Mouse (Mus musculus) CH12.LX (cell line): ENCODE measurements around the gene Kdm4d. TPM values are rescaled to one million over a fixed set of nuclear protein-coding genes. Genes with fewer than 3 reads are reported as not detected.

Experiments used
- DNase-seq: peaks from one replicate; pipeline ENCODE4 v3.0.0-alpha.2; 2013; ENCODE audit errors: extremely low read depth
- H3K27ac ChIP-seq: 2 replicates; pipeline ENCODE4 v1.5.1; 2012; ENCODE audit warnings: low read depth, mild to moderate bottlenecking, control low read depth, moderate library complexity; ENCODE audit not compliant: insufficient read depth
- H3K27me3 ChIP-seq: replicated peaks from 2 replicates; pipeline ENCODE3; 2012; ENCODE audit warnings: inconsistent platforms
- H3K36me3 ChIP-seq, 2 experiments: replicated peaks in 1 of 2; 2 replicates each; pipeline versions ENCODE3 to v1.6.1; 2012; ENCODE audit warnings: inconsistent platforms in 1 of 2, low read length in 1 of 2, mild to moderate bottlenecking in 1 of 2, mixed read lengths in 1 of 2, moderate library complexity in 1 of 2; ENCODE audit not compliant: control insufficient read depth in 1 of 2, insufficient read depth in 1 of 2
- H3K4me1 ChIP-seq, 2 experiments: 2 replicates each; pipeline ENCODE4 v1.6.1; 2012; ENCODE audit warnings: inconsistent platforms in 1 of 2, moderate library complexity in 1 of 2; ENCODE audit not compliant: insufficient read depth in 2 of 2, control insufficient read depth in 1 of 2
- H3K4me2 ChIP-seq: 2 replicates; pipeline ENCODE4 v1.6.1; 2012; ENCODE audit warnings: low read depth, mild to moderate bottlenecking, control low read depth; ENCODE audit not compliant: poor library complexity, insufficient read depth, severe bottlenecking
- H3K4me3 ChIP-seq, 3 experiments: fragments of 150-350 bp in 1 of 3; sonication (generic) in 1 of 3; replicated peaks in 1 of 3; 2 replicates each; pipeline versions ENCODE3 to v1.5.1; 2011 to 2012; ENCODE audit warnings: low read depth in 2 of 3, low read length in 2 of 3, mild to moderate bottlenecking in 2 of 3, moderate library complexity in 2 of 3, control low read depth in 1 of 3, improper control_type of control experiment in 1 of 3, inconsistent platforms in 1 of 3, mixed read lengths in 1 of 3; ENCODE audit not compliant: poor library complexity in 1 of 3
- H3K79me2 ChIP-seq: replicated peaks from 2 replicates; pipeline ENCODE4 v1.6.1; 2012; ENCODE audit warnings: mild to moderate bottlenecking, moderate library complexity; ENCODE audit not compliant: control insufficient read depth, poor library complexity, insufficient read depth, severe bottlenecking; ENCODE audit errors: extremely low read depth
- H3K9ac ChIP-seq: 2 replicates; pipeline ENCODE4 v1.6.1; 2012; ENCODE audit warnings: low read depth, mild to moderate bottlenecking, control low read depth, moderate library complexity; ENCODE audit not compliant: insufficient read depth
- H3K9me3 ChIP-seq: replicated peaks from 2 replicates; pipeline ENCODE3; 2012; ENCODE audit warnings: low read length, inconsistent platforms, mixed read lengths
- BHLHE40 ChIP-seq: IDR thresholded peaks from 2 replicates; pipeline ENCODE4 v1.6.1; 2011; ENCODE audit warnings: mild to moderate bottlenecking, low read depth, low read length, improper control_type of control experiment
- E2F4 ChIP-seq: IDR thresholded peaks from 2 replicates; pipeline ENCODE4 v1.6.1; 2011; ENCODE audit warnings: low read depth, low read length, improper control_type of control experiment; ENCODE audit not compliant: insufficient replicate concordance
- EP300 ChIP-seq: IDR thresholded peaks from 2 replicates; pipeline ENCODE4 v1.6.1; 2011; ENCODE audit warnings: low read length, improper control_type of control experiment
- ETS1 ChIP-seq: conservative IDR thresholded peaks from 2 replicates; pipeline ENCODE4 v1.6.1; 2012; ENCODE audit warnings: low read depth, mild to moderate bottlenecking, inconsistent platforms, low read length, improper control_type of control experiment, moderate library complexity
- HCFC1 ChIP-seq: IDR thresholded peaks from 2 replicates; pipeline ENCODE4 v1.6.1; 2012; ENCODE audit warnings: low read depth, mild to moderate bottlenecking, inconsistent platforms, low read length, improper control_type of control experiment
- JUN ChIP-seq: IDR thresholded peaks from 2 replicates; pipeline ENCODE4 v1.6.1; 2011; ENCODE audit warnings: low read depth, mild to moderate bottlenecking, low read length, improper control_type of control experiment, moderate library complexity; ENCODE audit not compliant: insufficient read depth
- JUND ChIP-seq: conservative IDR thresholded peaks from 2 replicates; pipeline ENCODE4 v1.6.1; 2011; ENCODE audit warnings: low read depth, low read length, improper control_type of control experiment
- MAZ ChIP-seq: IDR thresholded peaks from 2 replicates; pipeline ENCODE4 v1.6.1; 2012; ENCODE audit warnings: low read depth, mild to moderate bottlenecking, inconsistent platforms, low read length, improper control_type of control experiment, moderate library complexity
- MYC ChIP-seq: IDR thresholded peaks from 2 replicates; pipeline ENCODE4 v1.6.1; 2011; ENCODE audit warnings: low read depth, mild to moderate bottlenecking, improper control_type of control experiment, low read length
- NRF1 ChIP-seq: IDR thresholded peaks from 2 replicates; pipeline ENCODE4 v1.6.1; 2014; ENCODE audit warnings: low read depth, mild to moderate bottlenecking, inconsistent platforms, low read length, improper control_type of control experiment, moderate library complexity
- POLR2A ChIP-seq: IDR thresholded peaks from 2 replicates; pipeline ENCODE4 v1.6.1; 2011; ENCODE audit warnings: low read depth, mild to moderate bottlenecking, improper control_type of control experiment, low read length
- RAD21 ChIP-seq: IDR thresholded peaks from 2 replicates; pipeline ENCODE4 v1.6.1; 2011; ENCODE audit warnings: low read depth, mild to moderate bottlenecking, low read length, improper control_type of control experiment, moderate library complexity
- RCOR1 ChIP-seq: conservative IDR thresholded peaks from 2 replicates; pipeline ENCODE4 v1.6.1; 2012; ENCODE audit warnings: low read depth, mild to moderate bottlenecking, inconsistent platforms, low read length, improper control_type of control experiment
- SIN3A ChIP-seq: IDR thresholded peaks from 2 replicates; pipeline ENCODE4 v1.6.1; 2012; ENCODE audit warnings: low read length, improper control_type of control experiment, inconsistent platforms
- USF2 ChIP-seq: conservative IDR thresholded peaks from 2 replicates; pipeline ENCODE4 v1.6.1; 2011; ENCODE audit warnings: low read depth, low read length, improper control_type of control experiment
- ZC3H11A ChIP-seq: IDR thresholded peaks from 2 replicates; pipeline ENCODE4 v1.6.1; 2012; ENCODE audit warnings: low read depth, mild to moderate bottlenecking, inconsistent platforms, low read length, improper control_type of control experiment
- ZNF384 ChIP-seq: IDR thresholded peaks from 2 replicates; pipeline ENCODE4 v1.6.1; 2012; ENCODE audit warnings: low read depth, low read length, improper control_type of control experiment, inconsistent platforms
- dilution Hi-C: fragments of 300-500 bp; cut with MboI; formaldehyde crosslinking; loops from 2 replicates; pipeline ENCODE4 v1.14.3; 2020; ENCODE audit warnings: low sequenced_read_pairs; ENCODE audit not compliant: extremely low pct_unique_long_range_greater_than_20kb, extremely low pct_ligation_motif_present
- in situ Hi-C: fragments of 300-500 bp; cut with MboI; formaldehyde crosslinking; loops from 3 replicates; pipeline ENCODE4 v1.14.3; 2019; ENCODE audit warnings: low sequenced_read_pairs, low pct_ligation_motif_present, low pct_unique_long_range_greater_than_20kb, mixed read lengths
- polyA plus RNA-seq: library from polyadenylated mRNA; unstranded; fragments of >175 nt; gene quantifications from 2 replicates; pipeline ENCODE4 v1.2.1, GENCODE M21; 2012; ENCODE audit warnings: low read depth; ENCODE audit not compliant: insufficient read length
- total RNA-seq, 2 experiments: library from RNA; depleted of rRNA; stranded (reverse); fragments of 300-350 nt in 1 of 2; fragments of >200 nt in 1 of 2; gene quantifications; 2 replicates each; pipeline ENCODE4 v1.2.3; 2012 to 2014

Kdm4d gene
- total and polyA plus RNA-seq, 3 experiments = 0.21 to 0.37 (median 0.28) TPM

DNA sequence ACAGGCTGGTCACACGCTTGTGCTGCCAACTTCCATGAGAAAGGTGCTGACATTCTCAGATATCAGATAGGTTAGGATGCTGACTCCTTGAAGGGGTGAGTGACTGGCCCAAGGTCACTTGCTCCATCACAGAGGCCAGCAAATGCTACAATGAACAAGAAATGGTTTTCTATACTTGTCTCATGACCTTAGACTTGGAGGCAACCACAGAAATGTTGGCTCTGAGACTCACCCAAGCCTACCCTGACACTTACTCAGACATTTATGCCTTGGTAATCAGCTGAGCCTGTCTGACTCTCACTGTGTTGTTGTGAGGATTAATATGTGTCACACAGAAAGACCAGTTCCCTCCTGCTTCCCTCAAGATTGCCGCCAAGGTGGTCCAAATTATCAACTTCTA, 33.4 kb upstream of the Kdm4d start:
- H3K27me3 ChIP-seq = no peaks in the 10 kb centered on the region
- TF ChIP-seq RAD21 (no peak), NRF1 (no peak)
- TF ChIP-seq, all 38 proteins: peak for 0
- Histone ChIP-seq H3K36me3 (no peaks in the 10 kb centered on the region), H3K9me3 (no peaks in the 10 kb centered on the region), H3K27ac (no peak overlapping the region), H3K4me2 (no peak overlapping the region), H3K9ac (no peak overlapping the region), H3K4me3 (no peak overlapping the region), H3K79me2 (no peaks in the 10 kb centered on the region), H3K4me1 (0 out of 4 replicates have a peak, but pooled peaks cover 0 to 2% of the 10 kb centered on the region in 2 experiments)
- DNase-seq = no peak
- in situ Hi-C loops (no loop called here), dilution Hi-C loops (no loop called here)

DNA sequence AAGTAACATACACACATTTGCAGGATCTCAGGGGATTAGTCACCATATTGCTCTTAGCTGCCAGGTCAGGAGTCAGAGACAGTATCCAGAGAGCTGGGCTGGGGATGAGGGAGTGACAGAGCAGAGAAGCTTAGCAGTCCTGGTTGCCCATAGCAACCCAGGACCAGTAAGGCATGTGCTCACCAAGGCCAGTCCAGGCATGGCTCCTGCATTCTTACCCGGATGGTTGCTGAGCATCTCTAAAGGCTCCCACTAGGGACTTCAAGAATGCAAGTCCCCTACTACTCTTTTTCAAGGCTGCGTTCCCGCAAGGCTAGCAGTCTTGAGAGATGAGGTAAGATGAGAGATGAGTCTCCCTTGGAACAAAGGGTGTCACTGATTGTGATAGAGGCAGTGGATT, 32.0 kb upstream of the Kdm4d start:
- dilution Hi-C loops (no loop called here), in situ Hi-C loops (no loop called here)
- H3K27ac ChIP-seq = no peak overlapping the region
- no peaks in the 10 kb centered on the region for H3K36me3 ChIP-seq
- TF ChIP-seq JUND (no peak), POLR2A (no peak), HCFC1 (no peak), E2F4 (no peak), MYC (no peak), ETS1 (no peak), RCOR1 (no peak), ZNF384 (no peak), ZC3H11A (no peak), JUN (no peak), USF2 (no peak), EP300 (no peak)
- H3K27me3 ChIP-seq = no peaks in the 10 kb centered on the region
- no peaks in the 10 kb centered on the region for H3K79me2 ChIP-seq
- H3K9me3 ChIP-seq = no peaks in the 10 kb centered on the region
- no peak overlapping the region for H3K4me2 ChIP-seq
- no peak for DNase-seq
- no peak overlapping the region for H3K4me3 ChIP-seq
- no peak overlapping the region for H3K9ac ChIP-seq
- H3K4me1 ChIP-seq = no peaks in the 10 kb centered on the region

DNA sequence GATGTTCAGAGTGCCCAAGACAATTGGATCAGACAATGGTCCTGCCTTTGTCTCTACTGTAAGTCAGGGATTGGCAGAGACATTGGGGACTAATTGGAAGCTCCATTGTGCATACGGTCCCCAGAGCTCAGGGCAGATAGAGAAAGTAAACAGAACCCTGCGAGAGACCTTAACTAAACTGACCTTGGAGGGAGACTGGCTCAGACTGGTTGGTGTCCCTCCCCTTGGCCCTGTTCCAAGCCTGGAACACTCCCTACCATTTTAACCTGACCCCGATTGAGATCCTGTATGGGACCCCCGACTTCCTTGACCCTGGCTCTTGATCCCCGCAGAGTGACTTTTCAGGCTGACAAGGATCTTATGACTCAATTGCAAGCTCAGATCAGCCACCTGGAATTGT, 29.7 kb upstream of the Kdm4d start:
- no peaks in the 10 kb centered on the region for H3K27me3 ChIP-seq
- H3K9me3 ChIP-seq = no peaks in the 10 kb centered on the region
- H3K4me2 ChIP-seq = no peak overlapping the region
- in situ Hi-C loops = no loop called here
- no peaks in the 10 kb centered on the region for H3K36me3 ChIP-seq
- TF ChIP-seq EP300 (no peak), SIN3A (no peak), MAZ (no peak), BHLHE40 (no peak)
- TF ChIP-seq, all 38 proteins: peak for 0
- H3K27ac ChIP-seq = no peak overlapping the region
- H3K4me3 ChIP-seq = no peak overlapping the region
- H3K79me2 ChIP-seq = no peaks in the 10 kb centered on the region
- no peaks in the 10 kb centered on the region for H3K4me1 ChIP-seq
- H3K9ac ChIP-seq = no peak overlapping the region
- no peak for DNase-seq
- dilution Hi-C loops = no loop called here
